Mouse (Mus musculus): ENCODE measurements at regions not wholly inside any gene's neighbourhood (a gene's known extent, or its start where the extent isn't known, plus 50 kb on each side); places are given as distances from the start of the nearest gene placed in this dataset.

GRCm38 (mm10) chr9:115600826-115601225 is 290.6 kb upstream of the Stt3b start:
- TF ChIP-seq POLR2A (IDR thresholded peaks at IDR 0.05; ENCODE audit: insufficient read length, low read depth) (no peak), MAX (IDR thresholded peaks at IDR 0.05; ENCODE audit: low read depth) (no peak), USF1 (IDR thresholded peaks at IDR 0.05; ENCODE audit: low read depth) (no peak), TCF12 (IDR thresholded peaks at IDR 0.05; ENCODE audit: insufficient read depth, poor library complexity, severe bottlenecking) (no peak), POLR2AphosphoS2 (IDR thresholded peaks at IDR 0.05; ENCODE audit: insufficient read length, low read depth) (no peak), REST (IDR thresholded peaks at IDR 0.05; ENCODE audit: insufficient read depth, insufficient read length) (no peak), CEBPB (IDR thresholded peaks at IDR 0.05; ENCODE audit: insufficient read depth, poor library complexity, severe bottlenecking) (no peak), E2F4 (IDR thresholded peaks at IDR 0.05; ENCODE audit: insufficient read depth) (no peak), MYOG (IDR thresholded peaks at IDR 0.05; ENCODE audit: control insufficient read depth in 1 of 3, insufficient read depth in 1 of 3, insufficient read length in 2 of 3, low read depth in 2 of 3) (no peak)

Data from myocyte (in vitro differentiated cells).